Mouse (Mus musculus) c-Kit-positive CD71-positive TER-119-positive erythroid progenitor cells, embryonic 14.5 days (primary cell): Measurements from ENCODE around the gene AU040320.

ENCODE experiments used
- DNase-seq: peaks from one replicate; pipeline ENCODE4 v3.0.0-alpha.2; 2013; ENCODE audit warnings: low spot score

The AU040320 gene

DNA sequence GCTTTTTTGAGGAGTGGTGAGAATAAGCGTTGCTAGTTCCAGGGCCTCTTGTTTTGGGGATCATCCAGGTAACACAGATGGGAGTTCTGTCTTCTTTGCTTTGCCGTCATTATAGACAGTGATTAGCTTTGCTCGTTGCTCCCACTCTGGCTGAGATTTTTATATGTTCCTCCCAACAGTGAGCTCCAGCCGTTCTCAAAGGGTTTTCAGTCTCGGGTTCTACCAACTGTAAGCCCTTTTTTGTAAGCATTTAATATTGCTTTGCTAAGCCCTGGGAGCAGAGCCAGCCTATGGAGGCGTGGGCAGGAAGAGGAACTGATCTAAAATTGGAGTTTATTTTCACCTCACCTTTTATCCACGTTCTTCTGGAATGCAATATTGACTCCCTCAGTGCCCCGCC, 29.7 kb downstream of the AU040320 start:
- no peak for DNase-seq

- no peak for DNase-seq
These were observed 39.2 kb downstream of the AU040320 start for GRCm38 (mm10) chr4:126792341-126793102.

DNA sequence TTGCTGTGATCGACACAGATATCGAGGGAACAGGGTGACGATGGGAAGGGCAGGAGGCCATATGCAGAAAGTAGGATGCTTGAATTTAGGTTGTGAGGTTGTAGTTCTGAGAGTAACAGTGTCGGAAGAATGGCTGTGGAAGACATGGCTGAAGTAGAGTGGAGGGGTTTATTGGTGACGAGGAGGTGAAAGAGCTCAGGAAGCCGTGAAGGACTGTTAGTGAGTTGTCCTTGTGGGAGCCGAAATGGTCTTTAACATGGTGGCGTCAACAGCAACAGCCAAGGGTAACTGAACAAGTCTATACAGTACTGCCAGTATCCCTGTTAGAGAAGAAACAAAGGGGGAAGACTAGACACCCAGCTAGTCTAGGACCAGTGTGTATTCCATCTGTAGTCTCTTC, 48.8 kb downstream of the AU040320 start:
- no peak for DNase-seq

GRCm38 (mm10) chr4:126803268-126803873, 50.0 kb downstream of the AU040320 start:
- DNase-seq: peak; percentile 65

- no peak for DNase-seq
These were observed 52.4 kb downstream of the AU040320 start for GRCm38 (mm10) chr4:126805741-126806140.

DNA sequence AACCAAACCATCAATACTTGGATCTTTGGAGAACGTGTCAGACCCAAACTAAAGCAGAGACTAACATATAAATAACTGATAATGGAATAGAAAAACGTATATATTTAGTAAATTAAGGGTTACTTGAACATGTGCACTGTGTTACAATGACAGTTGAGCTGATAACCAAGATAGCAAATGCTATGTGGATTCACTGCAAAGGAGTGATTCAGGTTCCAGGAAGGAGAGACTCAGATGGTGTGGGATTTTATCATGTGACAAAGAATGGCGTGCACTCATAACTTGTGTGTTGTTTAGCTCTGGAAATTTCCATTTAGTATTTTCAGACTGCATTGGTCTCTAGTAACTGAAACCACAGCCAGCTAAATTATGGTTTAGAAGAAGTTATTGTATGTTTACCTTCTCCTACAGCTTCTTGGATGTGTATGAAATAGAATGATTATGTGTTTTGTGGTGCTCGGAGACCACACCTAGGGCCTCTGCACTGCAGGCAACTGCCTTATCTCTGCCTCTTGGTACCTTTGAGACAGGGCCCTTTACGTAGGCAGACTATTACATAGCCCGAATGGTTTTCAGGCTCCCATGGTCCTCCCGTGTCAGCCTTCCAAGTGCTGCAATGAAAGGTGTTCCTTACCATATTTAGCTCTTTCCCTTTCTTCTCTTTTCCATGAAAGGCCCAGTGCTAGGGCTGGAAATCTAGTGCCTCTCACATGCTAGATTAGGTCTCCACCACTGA, 53.5 kb downstream of the AU040320 start:
- DNase-seq: peak; percentile 34

DNA sequence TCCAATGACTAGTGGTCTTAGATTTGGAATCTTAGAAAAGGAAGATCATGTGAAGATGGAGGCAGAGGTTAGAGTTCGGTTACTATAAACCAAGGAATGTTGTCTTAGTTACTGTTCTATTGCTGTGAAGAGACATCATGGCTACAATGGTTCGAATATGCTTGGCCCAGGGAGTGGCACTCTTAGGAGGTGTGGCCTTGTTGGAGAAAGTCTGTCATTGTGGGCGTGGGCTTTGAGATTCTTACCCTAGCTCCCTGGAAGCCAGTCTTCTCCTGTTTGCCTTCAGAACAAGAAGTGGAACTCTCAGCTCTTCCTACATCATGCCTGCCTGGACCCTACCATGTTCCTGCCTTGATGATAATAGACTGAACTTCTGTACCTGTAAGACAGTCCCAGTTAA, 57.2 kb downstream of the AU040320 start:
- no peak for DNase-seq

GRCm38 (mm10) chr4:126813212-126813611, 59.9 kb downstream of the AU040320 start:
- DNase-seq: no peak

DNA sequence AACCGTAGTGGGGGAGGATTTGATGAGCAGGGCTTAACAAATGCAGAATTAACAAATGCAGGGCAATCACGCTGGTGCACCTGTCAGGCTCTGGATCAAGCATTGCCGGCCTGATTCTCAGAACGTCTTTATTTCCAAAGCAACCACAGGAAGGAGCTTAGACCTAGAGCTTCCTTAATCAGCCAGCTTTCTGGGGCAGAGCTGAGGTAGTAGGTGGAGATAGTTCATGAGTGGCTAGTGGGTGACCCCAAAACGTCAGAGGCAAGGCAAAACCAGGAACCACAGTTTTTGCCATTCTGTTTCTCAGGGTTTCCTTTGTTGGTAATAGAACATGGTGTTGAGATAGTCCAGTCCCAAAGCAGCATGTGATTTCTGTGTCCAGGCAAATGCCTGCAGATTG, 61.5 kb downstream of the AU040320 start:
- DNase-seq: no peak

DNA sequence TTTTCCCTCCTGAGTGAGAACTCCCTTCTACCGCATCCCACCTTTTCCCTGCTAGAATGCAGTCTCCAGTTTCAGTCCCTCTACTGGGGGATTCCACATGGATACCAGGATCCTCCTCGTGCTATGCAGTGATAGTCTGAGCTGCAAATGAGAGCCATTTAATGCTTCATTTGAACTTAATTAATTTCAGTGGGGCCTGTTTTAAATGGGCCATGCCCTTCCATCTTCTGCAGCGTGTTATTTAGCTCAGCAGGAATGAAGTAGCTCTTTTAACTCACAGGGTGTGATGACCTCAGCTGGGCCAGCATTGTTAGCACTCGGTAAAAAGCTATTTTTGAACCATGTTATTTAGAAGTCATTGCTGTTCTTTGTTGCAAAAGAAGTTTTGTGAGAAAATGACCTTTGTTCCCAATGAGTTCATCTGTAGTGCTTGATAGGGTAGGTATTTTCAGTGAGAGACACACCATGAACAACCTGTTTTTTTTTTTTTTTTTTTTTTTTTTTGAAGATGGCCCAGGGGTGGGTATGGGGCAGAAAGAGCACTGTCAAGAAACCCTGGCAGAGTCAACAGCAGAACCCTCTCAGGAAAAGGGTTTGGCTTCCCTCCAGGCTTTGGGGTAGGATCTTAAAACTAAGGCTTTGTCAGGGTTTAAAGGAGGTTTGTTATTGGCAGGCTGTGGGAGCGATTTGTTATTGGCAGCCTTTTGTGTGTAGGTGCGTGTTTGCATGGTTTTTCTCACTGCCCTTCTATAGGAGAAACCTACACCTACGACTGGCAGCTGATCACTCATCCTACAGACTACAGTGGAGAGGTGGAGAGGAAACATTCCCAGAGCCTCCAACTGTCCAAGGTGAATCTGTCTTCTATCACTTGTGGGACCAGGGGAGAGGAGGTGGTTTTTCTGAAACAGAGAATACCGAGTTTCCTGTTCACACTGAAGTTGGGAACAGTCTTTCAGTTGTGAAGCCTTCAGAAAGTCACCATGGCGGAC, 69.8 kb downstream of the AU040320 start:
- no peak for DNase-seq

DNA sequence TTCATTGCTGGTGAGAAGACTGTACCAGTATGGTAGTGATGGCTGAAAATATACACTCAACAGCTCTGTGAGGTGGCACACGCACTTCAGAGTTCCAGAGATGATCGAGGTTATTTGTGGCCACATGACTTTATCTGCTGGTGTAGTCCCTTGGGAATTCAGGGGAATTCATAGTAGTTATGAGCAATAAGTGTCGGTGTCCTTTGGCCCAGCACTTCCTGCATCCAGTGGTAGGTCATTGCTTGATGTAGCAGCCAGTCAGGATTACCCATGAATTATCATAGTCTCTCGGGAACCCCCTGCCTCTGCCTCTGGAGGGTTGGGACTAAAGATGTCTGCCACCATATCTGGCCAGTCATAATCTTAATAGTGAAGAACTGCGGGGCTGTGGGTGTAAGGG, 70.6 kb downstream of the AU040320 start:
- no peak for DNase-seq

DNA sequence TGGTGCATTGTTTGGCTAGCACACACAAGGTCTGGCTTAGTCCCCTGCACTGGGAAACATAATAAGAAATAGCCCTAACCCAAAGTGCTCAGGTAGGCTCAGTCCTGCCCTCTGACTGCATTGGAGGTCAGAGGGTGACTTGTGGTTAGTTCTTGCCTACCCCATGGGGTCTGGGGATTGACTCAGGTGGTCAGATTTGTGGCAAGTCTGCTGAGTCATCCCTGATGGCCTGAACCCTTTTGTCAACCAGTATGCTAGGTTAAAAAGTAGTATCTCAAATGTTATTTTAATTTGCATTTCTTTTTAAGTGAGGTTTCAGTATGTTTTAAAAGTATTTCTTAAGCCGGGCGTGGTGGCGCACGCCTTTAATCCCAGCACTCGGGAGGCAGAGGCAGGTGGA, 77.8 kb downstream of the AU040320 start:
- DNase-seq: no peak

- no peak for DNase-seq
These were observed 85.5 kb downstream of the AU040320 start for GRCm38 (mm10) chr4:126838799-126839198.

- peak; percentile 63 for DNase-seq
These were observed 86.5 kb downstream of the AU040320 start for GRCm38 (mm10) chr4:126839873-126840272.

DNA sequence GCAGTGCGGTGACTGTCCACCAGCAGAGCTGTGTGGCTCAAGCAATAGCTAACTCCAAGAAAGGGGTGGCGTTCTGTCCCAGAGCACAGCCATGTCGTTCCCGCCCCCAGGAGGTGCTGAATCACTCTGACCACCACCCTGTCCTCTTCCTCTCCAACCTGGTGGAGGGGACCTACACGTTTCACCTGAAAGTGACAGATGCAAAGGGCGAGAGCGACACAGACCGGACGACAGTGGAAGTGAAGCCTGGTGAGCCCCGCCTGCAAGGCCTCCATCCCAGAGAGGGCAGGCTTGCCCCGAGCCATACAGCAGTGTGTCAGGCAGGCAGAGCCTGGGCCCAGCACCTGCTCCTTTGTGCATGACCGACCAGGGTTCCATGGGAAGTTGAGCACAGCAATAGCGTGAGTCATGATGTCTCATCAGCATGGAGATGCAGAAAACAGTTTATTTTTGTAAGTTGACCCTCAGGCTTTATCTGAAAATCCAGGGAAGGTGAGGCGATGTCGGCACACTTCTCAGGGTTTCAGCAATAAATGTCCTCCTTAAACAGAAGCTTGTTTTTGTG, 87.7 kb downstream of the AU040320 start:
- no peak for DNase-seq

- DNase-seq: no peak
These were observed 89.6 kb downstream of the AU040320 start for GRCm38 (mm10) chr4:126842911-126843310.

DNA sequence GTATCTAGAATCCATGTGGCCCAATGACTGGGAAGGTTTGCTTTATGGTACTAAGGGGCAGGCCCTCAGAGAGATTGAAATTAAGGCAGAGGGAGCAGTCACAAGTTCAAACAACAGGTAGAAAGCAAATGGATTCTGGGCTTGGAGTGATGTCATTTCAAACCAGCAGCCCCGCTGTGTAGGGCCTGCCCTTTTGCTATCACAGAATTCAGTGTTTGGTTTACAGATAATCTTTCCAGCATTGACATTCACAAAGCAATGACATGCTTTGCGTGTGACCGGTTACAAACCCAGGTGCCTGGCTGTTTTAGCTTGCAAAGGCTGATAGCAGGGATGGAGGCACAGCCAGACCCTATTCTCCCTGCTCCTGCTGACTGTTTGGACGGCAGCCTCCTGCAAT, 92.3 kb downstream of the AU040320 start:
- DNase-seq: no peak

DNA sequence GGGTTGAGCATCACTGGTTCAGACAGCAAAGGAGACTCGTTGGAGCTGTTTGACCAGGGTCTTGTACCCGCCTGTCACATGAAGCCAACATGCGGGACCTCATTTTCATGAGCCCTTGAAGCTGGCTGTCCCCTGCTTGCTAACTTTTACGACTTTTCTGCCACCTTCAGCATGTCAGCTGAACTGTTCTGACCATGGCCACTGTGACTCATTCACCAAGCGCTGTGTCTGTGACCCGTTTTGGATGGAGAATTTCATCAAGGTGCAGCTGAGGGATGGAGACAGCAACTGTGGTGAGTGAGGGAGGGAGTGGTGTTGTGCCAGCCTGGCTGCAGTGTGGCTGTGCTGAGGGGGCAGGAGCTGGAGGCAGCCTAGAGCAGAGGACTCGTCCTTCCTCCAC, 93.6 kb downstream of the AU040320 start:
- no peak for DNase-seq

DNA sequence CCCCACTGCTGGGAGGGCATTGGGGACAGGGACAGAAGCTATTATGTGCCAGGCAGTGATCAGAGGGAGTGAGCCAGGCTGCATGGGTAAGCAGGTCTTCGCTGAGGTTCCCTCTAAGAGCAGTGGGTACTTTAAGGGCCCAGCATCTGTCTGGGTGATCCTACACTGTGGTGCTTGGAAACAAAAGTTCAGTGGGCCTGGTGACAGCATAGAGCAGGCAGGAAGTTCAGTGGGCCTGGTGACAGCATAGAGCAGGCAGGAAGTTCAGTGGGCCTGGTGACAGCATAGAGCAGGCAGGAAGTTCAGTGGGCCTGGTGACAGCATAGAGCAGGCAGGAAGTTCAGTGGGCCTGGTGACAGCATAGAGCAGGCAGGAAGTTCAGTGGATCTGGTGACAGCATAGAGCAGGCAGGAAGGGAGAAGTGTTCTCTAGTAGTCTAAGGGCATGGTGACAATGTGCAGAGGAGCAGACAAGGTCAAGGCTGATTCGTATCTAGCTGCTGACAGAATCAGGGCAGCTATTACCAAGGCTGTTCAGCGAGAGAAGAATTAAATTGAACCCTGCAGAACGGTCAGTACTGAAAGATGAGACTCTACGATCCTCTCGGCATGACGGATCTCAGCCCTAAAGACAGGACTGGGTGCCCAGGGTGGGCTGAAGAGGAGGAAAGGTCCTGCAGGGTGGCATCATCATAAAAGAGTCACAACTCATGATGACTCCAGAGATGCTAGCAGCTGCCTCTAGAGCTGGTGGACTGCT, 96.9 kb downstream of the AU040320 start:
- no peak for DNase-seq

DNA sequence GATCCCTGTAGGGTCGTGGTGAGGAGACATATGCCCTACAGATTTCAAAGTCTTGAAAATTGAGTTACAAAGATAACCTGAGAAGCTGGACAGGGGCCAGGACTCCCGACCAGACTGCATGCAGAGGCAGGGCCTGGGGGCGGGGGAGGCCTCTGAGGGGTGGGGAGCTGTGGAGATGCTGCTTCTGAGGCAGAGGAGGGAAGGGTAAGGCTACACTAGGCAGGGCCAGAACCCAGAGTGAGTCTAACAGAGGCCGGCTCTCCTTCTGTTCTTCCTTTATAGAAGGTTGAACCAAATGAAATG, 97.4 kb downstream of the AU040320 start:
- DNase-seq: no peak

GRCm38 (mm10) chr4:126852971-126853370, 99.6 kb downstream of the AU040320 start:
- no peak for DNase-seq
